Mouse (Mus musculus): ENCODE results near the gene Fam49a. TPM values are rescaled to one million over a fixed set of nuclear protein-coding genes. Genes with fewer than 3 reads are reported as not detected.

Gene Fam49a
- polyA plus RNA-seq, 1 experiment from 2014 or later = 106 TPM

GRCm38 (mm10) chr12:12351816-12352552, 90.0 kb downstream of the Fam49a start:
- no peaks in the 10 kb centered on the region for H3K9me3 ChIP-seq (ENCODE audit: control insufficient read depth, low read length)
- H3K36me3 ChIP-seq (ENCODE audit: control insufficient read depth, insufficient read depth, low read length) = no peaks in the 10 kb centered on the region
- ATAC-seq (ENCODE audit: low read depth) = peak; percentile 57; the same call in 1 of the 2 replicates
- H3K4me3 ChIP-seq (ENCODE audit: low read depth, low read length) = no peak overlapping the region
- peak overlapping the region; percentile 55; the same call in 1 of the 2 replicates for H3K27ac ChIP-seq (ENCODE audit: low read depth, low read length)
- H3K4me2 ChIP-seq (ENCODE audit: low read depth, low read length) = no peak overlapping the region
- H3K27me3 ChIP-seq (ENCODE audit: control insufficient read depth, insufficient read depth, low read length) = no peaks in the 10 kb centered on the region
- 24% methylated on average over 11 of the region's 11 CpGs for WGBS
- no peak overlapping the region for H3K9ac ChIP-seq (replicated peaks; ENCODE audit: low read depth, low read length)
- no peaks in the 10 kb centered on the region; the same call in 1 of the 2 replicates for H3K4me1 ChIP-seq (ENCODE audit: control insufficient read depth, insufficient read depth, low read length)

DNA sequence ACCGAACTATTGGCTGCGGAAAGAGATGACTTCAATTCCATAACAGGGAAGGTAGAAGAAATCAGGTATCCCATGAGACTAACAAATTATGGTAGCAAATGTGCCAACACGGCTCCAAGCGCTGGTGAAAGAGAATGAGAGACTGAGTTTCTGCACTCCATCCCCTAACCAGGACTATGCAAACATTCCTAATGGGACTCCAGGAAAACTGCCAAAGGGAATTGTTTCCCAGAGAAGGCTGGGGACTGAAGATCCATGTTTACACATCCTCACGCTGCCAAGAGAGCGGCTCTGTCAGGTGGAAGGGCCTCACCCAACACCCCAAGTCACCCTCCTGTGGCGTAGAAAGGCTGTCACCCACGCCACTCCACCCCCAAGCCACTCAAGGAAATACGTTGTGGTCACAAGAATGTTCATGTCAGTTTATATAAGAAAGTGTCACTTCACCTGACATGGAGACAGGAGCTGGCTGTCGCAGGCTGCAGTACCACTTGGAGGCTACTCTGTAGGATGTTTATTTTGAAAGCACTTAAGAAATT, 92.2 kb downstream of the Fam49a start:
- Histone ChIP-seq H3K4me2 (ENCODE audit: low read depth, low read length) (no peak overlapping the region), H3K9me3 (ENCODE audit: control insufficient read depth, low read length) (no peaks in the 10 kb centered on the region), H3K36me3 (ENCODE audit: control insufficient read depth, insufficient read depth, low read length) (no peaks in the 10 kb centered on the region), H3K27me3 (ENCODE audit: control insufficient read depth, insufficient read depth, low read length) (no peaks in the 10 kb centered on the region), H3K4me1 (ENCODE audit: control insufficient read depth, insufficient read depth, low read length) (no peaks in the 10 kb centered on the region; the same call in 1 of the 2 replicates), H3K4me3 (ENCODE audit: low read depth, low read length) (no peak overlapping the region), H3K27ac (ENCODE audit: low read depth, low read length) (no peak overlapping the region), H3K9ac (replicated peaks; ENCODE audit: low read depth, low read length) (no peak overlapping the region)
- WGBS = 74% methylated on average over 10 of the region's 10 CpGs
- no peak for ATAC-seq (ENCODE audit: low read depth)

DNA sequence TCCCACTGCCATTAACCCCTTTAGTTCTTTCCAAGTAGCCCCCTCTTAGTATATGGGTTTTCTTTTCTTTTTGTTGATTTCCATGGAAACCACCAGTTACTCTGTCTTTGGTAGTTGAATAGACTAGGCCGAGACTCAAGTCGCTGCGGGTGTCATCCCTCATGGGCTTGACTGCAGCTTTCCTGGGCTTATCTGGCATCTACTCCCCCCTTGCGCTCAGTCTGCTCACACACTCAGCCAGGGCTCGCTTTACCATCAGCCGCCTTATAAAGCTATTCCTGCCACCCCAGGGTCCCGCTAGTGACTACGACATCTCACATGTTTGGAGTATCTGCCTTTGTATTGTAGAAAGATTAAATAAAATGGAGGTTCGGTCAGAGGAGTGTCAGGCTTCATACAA, 94.1 kb downstream of the Fam49a start:
- Histone ChIP-seq H3K4me3 (ENCODE audit: low read depth, low read length) (no peak overlapping the region), H3K27ac (ENCODE audit: low read depth, low read length) (0 out of 2 replicates have a peak overlapping the region, but pooled peaks have one; percentile 6), H3K4me2 (ENCODE audit: low read depth, low read length) (no peak overlapping the region), H3K9me3 (ENCODE audit: control insufficient read depth, low read length) (no peaks in the 10 kb centered on the region), H3K36me3 (ENCODE audit: control insufficient read depth, insufficient read depth, low read length) (no peaks in the 10 kb centered on the region), H3K9ac (replicated peaks; ENCODE audit: low read depth, low read length) (no peak overlapping the region), H3K4me1 (ENCODE audit: control insufficient read depth, insufficient read depth, low read length) (no peaks in the 10 kb centered on the region; the same call in 1 of the 2 replicates), H3K27me3 (ENCODE audit: control insufficient read depth, insufficient read depth, low read length) (no peaks in the 10 kb centered on the region)
- WGBS = 59% methylated on average over 9 of the region's 9 CpGs
- ATAC-seq (ENCODE audit: low read depth) = peak; percentile 45; the same call in 1 of the 2 replicates

DNA sequence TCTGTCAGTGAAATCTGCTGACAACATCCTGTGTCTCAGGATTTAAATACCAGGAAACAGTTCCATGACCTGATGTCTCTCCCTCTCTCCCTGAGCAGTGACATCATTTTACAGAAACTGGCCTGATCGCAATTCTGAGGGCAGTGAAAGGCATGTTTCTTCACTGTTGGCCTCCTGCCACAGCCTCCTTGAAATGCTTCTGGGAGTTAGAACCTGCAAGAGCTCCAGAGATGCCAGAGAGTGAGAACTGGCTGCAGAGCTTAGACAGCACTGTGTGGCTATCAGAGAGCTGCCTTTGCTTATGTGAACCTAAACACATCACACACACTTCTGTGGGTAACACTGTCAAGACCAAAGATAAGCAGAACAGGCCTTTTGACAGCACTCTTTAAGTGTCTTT, 94.5 kb downstream of the Fam49a start:
- Histone ChIP-seq H3K4me1 (ENCODE audit: control insufficient read depth, insufficient read depth, low read length) (no peaks in the 10 kb centered on the region; the same call in 1 of the 2 replicates), H3K4me2 (ENCODE audit: low read depth, low read length) (no peak overlapping the region), H3K9ac (replicated peaks; ENCODE audit: low read depth, low read length) (no peak overlapping the region), H3K9me3 (ENCODE audit: control insufficient read depth, low read length) (no peaks in the 10 kb centered on the region), H3K27me3 (ENCODE audit: control insufficient read depth, insufficient read depth, low read length) (no peaks in the 10 kb centered on the region), H3K27ac (ENCODE audit: low read depth, low read length) (0 out of 2 replicates have a peak overlapping the region, but pooled peaks have one; percentile 6), H3K36me3 (ENCODE audit: control insufficient read depth, insufficient read depth, low read length) (no peaks in the 10 kb centered on the region), H3K4me3 (ENCODE audit: low read depth, low read length) (no peak overlapping the region)
- ATAC-seq (ENCODE audit: low read depth) = peak; percentile 30; the same call in 1 of the 2 replicates
- WGBS = 53% methylated on average over 1 of the region's 1 CpGs

- H3K4me2 ChIP-seq (ENCODE audit: low read depth, low read length) = no peak overlapping the region
- ATAC-seq (ENCODE audit: low read depth) = no peak
- H3K4me3 ChIP-seq (ENCODE audit: low read depth, low read length) = no peak overlapping the region
- no peaks in the 10 kb centered on the region; the same call in 1 of the 2 replicates for H3K4me1 ChIP-seq (ENCODE audit: control insufficient read depth, insufficient read depth, low read length)
- WGBS = 73% methylated on average over 5 of the region's 5 CpGs
- no peak overlapping the region for H3K27ac ChIP-seq (ENCODE audit: low read depth, low read length)
- H3K27me3 ChIP-seq (ENCODE audit: control insufficient read depth, insufficient read depth, low read length) = no peaks in the 10 kb centered on the region
- H3K36me3 ChIP-seq (ENCODE audit: control insufficient read depth, insufficient read depth, low read length) = no peaks in the 10 kb centered on the region
- no peaks in the 10 kb centered on the region for H3K9me3 ChIP-seq (ENCODE audit: control insufficient read depth, low read length)
- H3K9ac ChIP-seq (replicated peaks; ENCODE audit: low read depth, low read length) = no peak overlapping the region
These were observed 95.0 kb downstream of the Fam49a start for GRCm38 (mm10) chr12:12356946-12357345.

DNA sequence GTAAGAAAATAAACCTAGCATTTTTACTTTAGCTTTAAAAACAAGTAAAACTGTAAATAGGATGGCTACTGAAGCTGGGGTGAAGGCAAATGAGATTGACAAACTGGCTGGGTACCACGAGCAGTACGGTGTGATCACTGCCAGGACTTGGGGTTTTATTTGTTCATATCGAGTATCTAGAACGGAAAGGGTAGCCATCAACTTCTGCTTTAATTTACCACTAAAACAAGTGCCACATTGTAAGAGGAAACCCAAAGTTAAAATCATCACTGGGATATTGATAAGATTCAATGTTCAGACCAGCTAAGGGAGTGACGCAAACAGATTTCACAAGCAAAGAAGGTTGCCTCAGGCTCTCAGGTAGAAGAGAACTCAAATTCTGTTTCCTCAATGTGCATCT, 98.0 kb downstream of the Fam49a start:
- ATAC-seq (ENCODE audit: low read depth) = no peak
- H3K27me3 ChIP-seq (ENCODE audit: control insufficient read depth, insufficient read depth, low read length) = no peaks in the 10 kb centered on the region
- WGBS = 94% methylated on average over 5 of the region's 5 CpGs
- H3K9me3 ChIP-seq (ENCODE audit: control insufficient read depth, low read length) = no peaks in the 10 kb centered on the region
- peaks cover 6% of the 10 kb centered on the region for H3K36me3 ChIP-seq (ENCODE audit: control insufficient read depth, insufficient read depth, low read length)
- no peak overlapping the region for H3K9ac ChIP-seq (replicated peaks; ENCODE audit: low read depth, low read length)
- H3K4me2 ChIP-seq (ENCODE audit: low read depth, low read length) = no peak overlapping the region
- no peak overlapping the region for H3K4me3 ChIP-seq (ENCODE audit: low read depth, low read length)
- H3K4me1 ChIP-seq (ENCODE audit: control insufficient read depth, insufficient read depth, low read length) = no peaks in the 10 kb centered on the region
- no peak overlapping the region for H3K27ac ChIP-seq (ENCODE audit: low read depth, low read length)

GRCm38 (mm10) chr12:12362371-12362770, 100.4 kb downstream of the Fam49a start:
- WGBS = 83% methylated on average over 10 of the region's 10 CpGs
- H3K4me1 ChIP-seq (ENCODE audit: control insufficient read depth, insufficient read depth, low read length) = no peaks in the 10 kb centered on the region
- no peak overlapping the region for H3K4me3 ChIP-seq (ENCODE audit: low read depth, low read length)
- H3K27ac ChIP-seq (ENCODE audit: low read depth, low read length) = no peak overlapping the region
- H3K9me3 ChIP-seq (ENCODE audit: control insufficient read depth, low read length) = no peaks in the 10 kb centered on the region
- H3K27me3 ChIP-seq (ENCODE audit: control insufficient read depth, insufficient read depth, low read length) = no peaks in the 10 kb centered on the region
- H3K36me3 ChIP-seq (ENCODE audit: control insufficient read depth, insufficient read depth, low read length) = peaks cover 6% of the 10 kb centered on the region
- H3K9ac ChIP-seq (replicated peaks; ENCODE audit: low read depth, low read length) = no peak overlapping the region
- no peak overlapping the region for H3K4me2 ChIP-seq (ENCODE audit: low read depth, low read length)
- ATAC-seq (ENCODE audit: low read depth) = no peak

DNA sequence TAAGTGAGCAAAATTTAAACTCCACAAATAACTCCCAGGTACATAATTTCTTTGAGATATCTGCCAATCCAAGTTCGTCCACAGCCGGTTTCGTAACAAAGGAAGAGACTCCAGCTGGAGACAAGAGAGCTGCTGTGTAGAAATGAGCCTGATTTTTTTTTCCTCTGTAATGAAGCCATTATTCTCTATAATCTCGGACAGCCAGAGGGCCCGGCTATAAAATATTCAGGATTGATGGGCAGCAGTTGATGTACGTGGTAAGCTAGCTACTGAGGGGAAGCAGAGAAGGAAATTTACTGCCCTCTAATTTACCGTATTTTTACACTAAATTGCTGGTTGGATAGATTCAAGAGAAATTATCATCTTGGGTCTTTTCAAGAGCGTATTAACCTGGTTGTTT, 102.3 kb downstream of the Fam49a start:
- no peaks in the 10 kb centered on the region for H3K27me3 ChIP-seq (ENCODE audit: control insufficient read depth, insufficient read depth, low read length)
- no peaks in the 10 kb centered on the region for H3K9me3 ChIP-seq (ENCODE audit: control insufficient read depth, low read length)
- no peak overlapping the region for H3K4me3 ChIP-seq (ENCODE audit: low read depth, low read length)
- no peaks in the 10 kb centered on the region for H3K4me1 ChIP-seq (ENCODE audit: control insufficient read depth, insufficient read depth, low read length)
- peak overlapping the region; percentile 36; the same call in 1 of the 2 replicates for H3K27ac ChIP-seq (ENCODE audit: low read depth, low read length)
- no peak overlapping the region for H3K9ac ChIP-seq (replicated peaks; ENCODE audit: low read depth, low read length)
- ATAC-seq (ENCODE audit: low read depth) = peak; percentile 68
- peaks cover 6% of the 10 kb centered on the region for H3K36me3 ChIP-seq (ENCODE audit: control insufficient read depth, insufficient read depth, low read length)
- no peak overlapping the region for H3K4me2 ChIP-seq (ENCODE audit: low read depth, low read length)
- WGBS = 39% methylated on average over 8 of the region's 8 CpGs

- H3K9ac ChIP-seq (replicated peaks; ENCODE audit: low read depth, low read length) = no peak overlapping the region
- H3K36me3 ChIP-seq (ENCODE audit: control insufficient read depth, insufficient read depth, low read length) = peaks cover 4% of the 10 kb centered on the region
- no peaks in the 10 kb centered on the region for H3K4me1 ChIP-seq (ENCODE audit: control insufficient read depth, insufficient read depth, low read length)
- H3K27me3 ChIP-seq (ENCODE audit: control insufficient read depth, insufficient read depth, low read length) = no peaks in the 10 kb centered on the region
- H3K27ac ChIP-seq (ENCODE audit: low read depth, low read length) = no peak overlapping the region
- H3K4me3 ChIP-seq (ENCODE audit: low read depth, low read length) = no peak overlapping the region
- no peak for ATAC-seq (ENCODE audit: low read depth)
- H3K4me2 ChIP-seq (ENCODE audit: low read depth, low read length) = no peak overlapping the region
- no peaks in the 10 kb centered on the region for H3K9me3 ChIP-seq (ENCODE audit: control insufficient read depth, low read length)
- WGBS = 88% methylated on average over 5 of the region's 5 CpGs
These were observed 105.5 kb downstream of the Fam49a start for GRCm38 (mm10) chr12:12367423-12367822.
